Mouse (Mus musculus): ENCODE measurements at regions not wholly inside any gene's neighbourhood (a gene's known extent, or its start where the extent isn't known, plus 50 kb on each side); places are given as distances from the start of the nearest gene placed in this dataset.

GRCm38 (mm10) chr14:40308316-40308715 is 584.8 kb downstream of the Sh2d4b start:
- in situ Hi-C loops (cut with MboI; ENCODE audit: low sequenced_read_pairs in 2 of 2, unreplicated experiment in 2 of 2) = no loop called here
- Histone ChIP-seq H3K4me1 (ENCODE audit: control insufficient read depth in 2 of 2, insufficient read depth in 2 of 2, low read length in 2 of 2, poor library complexity in 1 of 2) (no peaks in the 10 kb centered on the region), H3K9me3 (ENCODE audit: control insufficient read depth, insufficient read depth, low read depth, low read length) (no peaks in the 10 kb centered on the region), H3K9ac (ENCODE audit: insufficient read depth, low read depth, low read length, poor library complexity, severe bottlenecking) (no peak overlapping the region), H3K4me3 (ENCODE audit: insufficient read depth in 1 of 2, low read depth in 1 of 2, low read length in 2 of 2, poor library complexity in 1 of 2, severe bottlenecking in 1 of 2) (no peak overlapping the region), H3K27ac (ENCODE audit: insufficient read depth, low read depth, low read length, poor library complexity, severe bottlenecking) (no peak overlapping the region), H3K36me3 (ENCODE audit: control insufficient read depth, insufficient read depth, low read length, poor library complexity, severe bottlenecking) (no peaks in the 10 kb centered on the region)
- TF ChIP-seq CHD2 (IDR thresholded peaks at IDR 0.05; ENCODE audit: low read depth, low read length) (no peak), HCFC1 (IDR thresholded peaks at IDR 0.05; ENCODE audit: borderline replicate concordance, insufficient read depth, low read length) (no peak), ZNF384 (IDR thresholded peaks at IDR 0.05; ENCODE audit: low read depth, low read length) (no peak), MAFK (IDR thresholded peaks at IDR 0.05; ENCODE audit: insufficient read depth, low read depth, low read length) (no peak), ZC3H11A (IDR thresholded peaks at IDR 0.05; ENCODE audit: borderline replicate concordance, low read depth, low read length) (no peak)
- DNase-seq (ENCODE audit: low read depth, low spot score) = no peak

GRCm38 (mm10) chr14:40279194-40279593 is 613.9 kb downstream of the Sh2d4b start:
- Histone ChIP-seq H3K4me1 (ENCODE audit: control insufficient read depth in 2 of 2, insufficient read depth in 2 of 2, low read length in 2 of 2, poor library complexity in 1 of 2) (no peaks in the 10 kb centered on the region), H3K4me3 (ENCODE audit: insufficient read depth in 1 of 2, low read depth in 1 of 2, low read length in 2 of 2, poor library complexity in 1 of 2, severe bottlenecking in 1 of 2) (no peak overlapping the region), H3K36me3 (ENCODE audit: control insufficient read depth, insufficient read depth, low read length, poor library complexity, severe bottlenecking) (no peaks in the 10 kb centered on the region), H3K9me3 (ENCODE audit: control insufficient read depth, insufficient read depth, low read depth, low read length) (no peaks in the 10 kb centered on the region), H3K27ac (ENCODE audit: insufficient read depth, low read depth, low read length, poor library complexity, severe bottlenecking) (no peak overlapping the region), H3K9ac (ENCODE audit: insufficient read depth, low read depth, low read length, poor library complexity, severe bottlenecking) (no peak overlapping the region)
- TF ChIP-seq ZC3H11A (IDR thresholded peaks at IDR 0.05; ENCODE audit: borderline replicate concordance, low read depth, low read length) (no peak), HCFC1 (IDR thresholded peaks at IDR 0.05; ENCODE audit: borderline replicate concordance, insufficient read depth, low read length) (no peak)
- in situ Hi-C loops (cut with MboI; ENCODE audit: low sequenced_read_pairs in 2 of 2, unreplicated experiment in 2 of 2) = no loop called here
- DNase-seq (ENCODE audit: low read depth, low spot score) = no peak

GRCm38 (mm10) chr14:40275331-40275730 is 617.7 kb downstream of the Sh2d4b start:
- H3K4me1 ChIP-seq (ENCODE audit: control insufficient read depth in 2 of 2, insufficient read depth in 2 of 2, low read length in 2 of 2, poor library complexity in 1 of 2) = no peaks in the 10 kb centered on the region
- no peak overlapping the region for H3K27ac ChIP-seq (ENCODE audit: insufficient read depth, low read depth, low read length, poor library complexity, severe bottlenecking)
- DNase-seq (ENCODE audit: low read depth, low spot score) = no peak
- no peak overlapping the region for H3K4me3 ChIP-seq (ENCODE audit: insufficient read depth in 1 of 2, low read depth in 1 of 2, low read length in 2 of 2, poor library complexity in 1 of 2, severe bottlenecking in 1 of 2)
- H3K9me3 ChIP-seq (ENCODE audit: control insufficient read depth, insufficient read depth, low read depth, low read length) = no peaks in the 10 kb centered on the region
- no peak overlapping the region for H3K9ac ChIP-seq (ENCODE audit: insufficient read depth, low read depth, low read length, poor library complexity, severe bottlenecking)
- no peaks in the 10 kb centered on the region for H3K36me3 ChIP-seq (ENCODE audit: control insufficient read depth, insufficient read depth, low read length, poor library complexity, severe bottlenecking)
- in situ Hi-C loops (cut with MboI; ENCODE audit: low sequenced_read_pairs in 2 of 2, unreplicated experiment in 2 of 2) = no loop called here
- TF ChIP-seq MAFK (IDR thresholded peaks at IDR 0.05; ENCODE audit: insufficient read depth, low read depth, low read length) = no peak
- no peak for TF ChIP-seq CHD2 (IDR thresholded peaks at IDR 0.05; ENCODE audit: low read depth, low read length)
- no peak for TF ChIP-seq HCFC1 (IDR thresholded peaks at IDR 0.05; ENCODE audit: borderline replicate concordance, insufficient read depth, low read length)
- 0 out of 2 replicates have a peak, but pooled peaks have one; percentile 17 for TF ChIP-seq ZC3H11A (IDR thresholded peaks at IDR 0.05; ENCODE audit: borderline replicate concordance, low read depth, low read length)
- TF ChIP-seq ZNF384 (IDR thresholded peaks at IDR 0.05; ENCODE audit: low read depth, low read length) = no peak

- TF ChIP-seq ZNF384 (IDR thresholded peaks at IDR 0.05; ENCODE audit: low read depth, low read length) (no peak), ZC3H11A (IDR thresholded peaks at IDR 0.05; ENCODE audit: borderline replicate concordance, low read depth, low read length) (no peak), HCFC1 (IDR thresholded peaks at IDR 0.05; ENCODE audit: borderline replicate concordance, insufficient read depth, low read length) (no peak), MAFK (IDR thresholded peaks at IDR 0.05; ENCODE audit: insufficient read depth, low read depth, low read length) (no peak), CHD2 (IDR thresholded peaks at IDR 0.05; ENCODE audit: low read depth, low read length) (no peak)
- in situ Hi-C loops (cut with MboI; ENCODE audit: low sequenced_read_pairs in 2 of 2, unreplicated experiment in 2 of 2) = no loop called here
- H3K36me3 ChIP-seq (ENCODE audit: control insufficient read depth, insufficient read depth, low read length, poor library complexity, severe bottlenecking) = no peaks in the 10 kb centered on the region
- no peak overlapping the region for H3K9ac ChIP-seq (ENCODE audit: insufficient read depth, low read depth, low read length, poor library complexity, severe bottlenecking)
- no peaks in the 10 kb centered on the region for H3K4me1 ChIP-seq (ENCODE audit: control insufficient read depth in 2 of 2, insufficient read depth in 2 of 2, low read length in 2 of 2, poor library complexity in 1 of 2)
- DNase-seq (ENCODE audit: low read depth, low spot score) = no peak
- H3K4me3 ChIP-seq (ENCODE audit: insufficient read depth in 1 of 2, low read depth in 1 of 2, low read length in 2 of 2, poor library complexity in 1 of 2, severe bottlenecking in 1 of 2) = no peak overlapping the region
- no peak overlapping the region for H3K27ac ChIP-seq (ENCODE audit: insufficient read depth, low read depth, low read length, poor library complexity, severe bottlenecking)
- no peaks in the 10 kb centered on the region for H3K9me3 ChIP-seq (ENCODE audit: control insufficient read depth, insufficient read depth, low read depth, low read length)
These were observed 631.4 kb downstream of the Sh2d4b start for GRCm38 (mm10) chr14:40261646-40262045.

GRCm38 (mm10) chr14:40232084-40232483 is 661.0 kb downstream of the Sh2d4b start:
- DNase-seq (ENCODE audit: low read depth, low spot score) = peak; percentile 40
- peaks cover 2 to 5% of the 10 kb centered on the region in 2 experiments; a peak in 2 of 4 replicates for H3K4me1 ChIP-seq (ENCODE audit: control insufficient read depth in 2 of 2, insufficient read depth in 2 of 2, low read length in 2 of 2, poor library complexity in 1 of 2)
- H3K4me3 ChIP-seq (ENCODE audit: insufficient read depth in 1 of 2, low read depth in 1 of 2, low read length in 2 of 2, poor library complexity in 1 of 2, severe bottlenecking in 1 of 2) = no peak overlapping the region
- H3K9me3 ChIP-seq (ENCODE audit: control insufficient read depth, insufficient read depth, low read depth, low read length) = no peaks in the 10 kb centered on the region
- H3K27ac ChIP-seq (ENCODE audit: insufficient read depth, low read depth, low read length, poor library complexity, severe bottlenecking) = peak overlapping the region; percentile 75; the same call in 1 of the 2 replicates
- no peak overlapping the region for H3K9ac ChIP-seq (ENCODE audit: insufficient read depth, low read depth, low read length, poor library complexity, severe bottlenecking)
- no peaks in the 10 kb centered on the region for H3K36me3 ChIP-seq (ENCODE audit: control insufficient read depth, insufficient read depth, low read length, poor library complexity, severe bottlenecking)
- TF ChIP-seq CHD2 (IDR thresholded peaks at IDR 0.05; ENCODE audit: low read depth, low read length) (no peak), ZNF384 (IDR thresholded peaks at IDR 0.05; ENCODE audit: low read depth, low read length) (peak; percentile 67)
- in situ Hi-C loops (cut with MboI; ENCODE audit: low sequenced_read_pairs in 2 of 2, unreplicated experiment in 2 of 2) = no loop called here
